Mouse (Mus musculus): ENCODE data around the gene Slc38a10.

Gene Slc38a10

DNA sequence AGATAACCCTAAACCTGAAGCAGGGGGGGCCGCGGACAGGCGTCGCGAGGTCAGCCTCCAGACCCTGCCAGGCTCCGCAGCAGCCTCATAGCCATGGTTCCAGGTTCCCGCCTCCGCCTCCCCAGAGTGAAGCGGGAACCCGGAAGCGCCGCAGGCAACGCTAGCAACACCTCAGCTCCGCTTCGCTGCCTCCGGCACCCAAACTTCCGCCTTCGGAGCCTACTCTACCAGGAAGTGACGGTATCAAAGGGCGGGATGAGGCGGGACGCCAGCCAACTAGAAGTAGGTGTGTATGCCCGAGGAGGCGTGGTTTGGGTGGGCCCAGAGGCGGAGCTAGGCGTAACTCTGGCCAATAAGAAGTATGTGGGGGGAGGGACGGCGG lies at the start of gene Slc38a10:
Gene Slc38a10, minus strand, starts transcription at position 234 of the 382 bp plus-strand sequence.
- DNase-seq (ENCODE audit: low spot score in 2 of 2), result peak; percentile 100

DNA sequence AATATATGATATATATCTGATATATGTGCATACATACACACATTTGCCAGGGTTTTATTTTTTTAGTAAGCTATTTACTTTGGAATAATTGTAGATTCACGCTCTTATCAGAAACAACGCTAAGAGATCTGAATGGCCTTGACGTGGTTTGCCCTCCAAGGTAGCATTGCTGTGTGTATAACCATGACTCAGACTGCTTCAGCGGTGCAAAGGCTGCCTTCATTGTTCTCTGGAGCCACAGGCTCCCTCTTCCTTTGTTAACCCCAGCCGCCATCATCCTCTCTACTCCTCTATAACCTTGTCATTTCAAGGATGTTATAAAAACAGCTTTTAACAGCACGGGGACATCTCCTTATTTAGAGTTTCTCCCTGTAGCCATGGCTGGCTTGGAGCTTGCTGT lies 49.5 kb upstream of the Slc38a10 start:
- DNase-seq (ENCODE audit: low spot score in 2 of 2), result no peak

DNA sequence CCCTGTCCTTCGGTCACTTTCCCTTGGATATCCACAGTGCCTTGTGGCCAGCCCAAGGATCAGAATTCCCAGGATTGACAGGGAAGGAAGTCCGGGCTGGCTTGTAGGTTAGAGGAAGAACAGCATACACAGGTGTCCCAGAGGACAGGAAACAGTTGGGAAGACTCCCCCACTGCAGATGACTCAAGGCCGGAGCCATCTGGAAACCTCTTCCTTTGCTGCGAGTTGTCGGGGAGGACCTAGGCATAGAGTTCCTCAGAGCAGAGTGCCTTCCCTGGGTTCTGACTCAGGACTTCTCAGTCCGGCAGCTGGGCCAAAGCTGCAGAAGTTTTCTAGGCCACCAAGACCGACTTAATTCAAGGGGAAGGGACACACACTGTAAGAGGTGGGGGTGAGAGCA lies 48.6 kb upstream of the Slc38a10 start:
- no peak for DNase-seq (ENCODE audit: low spot score in 2 of 2)

DNA sequence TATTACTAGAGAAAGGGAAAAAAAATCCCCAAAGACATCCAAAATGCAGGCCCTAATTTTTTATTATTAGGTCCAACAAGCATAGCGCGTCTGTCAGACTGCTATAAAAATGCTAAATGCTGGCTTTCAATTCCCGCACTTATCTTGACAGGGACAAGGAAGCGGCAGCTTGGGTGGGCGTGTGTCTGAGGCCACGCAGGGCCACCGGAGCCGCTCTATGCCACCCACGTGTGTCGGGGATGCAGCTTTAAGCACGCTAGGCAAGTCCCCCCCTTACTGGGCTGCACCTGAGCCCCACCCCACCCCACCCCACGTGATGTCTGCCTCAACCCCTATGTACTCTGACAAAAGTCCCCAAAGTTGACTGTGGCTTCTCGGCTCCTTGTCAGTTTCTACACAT lies 47.7 kb upstream of the Slc38a10 start:
- no peak for DNase-seq (ENCODE audit: low spot score in 2 of 2)

DNA sequence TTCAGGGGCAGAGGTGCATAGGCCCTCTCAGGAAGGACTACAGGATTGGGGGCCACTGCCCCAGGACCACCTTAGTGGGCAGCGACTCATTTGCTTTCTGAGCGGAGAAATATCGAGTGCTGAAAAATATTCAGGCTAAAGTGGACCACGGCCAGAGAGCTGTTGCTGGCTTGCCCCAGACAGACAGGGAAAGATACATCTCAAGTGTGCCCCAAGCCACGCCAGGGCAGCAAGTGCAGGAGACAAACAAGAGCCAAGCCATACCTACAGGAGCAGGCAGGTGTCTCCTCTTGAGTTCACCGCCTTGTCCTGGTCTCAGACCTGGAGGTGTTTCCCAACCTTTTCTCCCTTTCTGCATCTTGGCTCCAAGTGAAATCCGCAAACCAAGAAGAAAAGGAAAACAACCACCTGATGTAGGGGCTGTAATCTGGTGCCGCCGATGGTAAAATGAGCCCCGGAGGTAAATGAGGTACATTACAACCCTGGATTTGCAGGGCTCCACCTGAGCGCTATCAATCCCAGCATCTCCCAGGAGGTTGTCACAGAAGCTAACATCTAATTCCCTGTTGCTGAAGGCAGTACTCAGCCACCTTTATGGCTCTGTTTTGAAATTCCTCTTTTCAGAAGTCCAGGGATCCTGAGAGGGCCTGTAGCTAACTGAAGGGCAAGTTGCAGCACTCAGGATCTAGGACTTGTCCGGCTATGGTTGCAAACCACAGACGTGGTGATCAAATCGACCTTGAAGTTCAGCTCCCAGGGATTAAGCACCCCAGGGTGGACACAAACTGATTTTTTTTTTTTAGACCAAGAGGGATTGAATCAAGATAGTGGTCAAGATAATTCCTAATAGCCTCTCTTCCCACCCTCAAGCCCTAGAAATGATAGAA lies 39.6 kb upstream of the Slc38a10 start:
- DNase-seq (ENCODE audit: low spot score in 2 of 2), result no peak

DNA sequence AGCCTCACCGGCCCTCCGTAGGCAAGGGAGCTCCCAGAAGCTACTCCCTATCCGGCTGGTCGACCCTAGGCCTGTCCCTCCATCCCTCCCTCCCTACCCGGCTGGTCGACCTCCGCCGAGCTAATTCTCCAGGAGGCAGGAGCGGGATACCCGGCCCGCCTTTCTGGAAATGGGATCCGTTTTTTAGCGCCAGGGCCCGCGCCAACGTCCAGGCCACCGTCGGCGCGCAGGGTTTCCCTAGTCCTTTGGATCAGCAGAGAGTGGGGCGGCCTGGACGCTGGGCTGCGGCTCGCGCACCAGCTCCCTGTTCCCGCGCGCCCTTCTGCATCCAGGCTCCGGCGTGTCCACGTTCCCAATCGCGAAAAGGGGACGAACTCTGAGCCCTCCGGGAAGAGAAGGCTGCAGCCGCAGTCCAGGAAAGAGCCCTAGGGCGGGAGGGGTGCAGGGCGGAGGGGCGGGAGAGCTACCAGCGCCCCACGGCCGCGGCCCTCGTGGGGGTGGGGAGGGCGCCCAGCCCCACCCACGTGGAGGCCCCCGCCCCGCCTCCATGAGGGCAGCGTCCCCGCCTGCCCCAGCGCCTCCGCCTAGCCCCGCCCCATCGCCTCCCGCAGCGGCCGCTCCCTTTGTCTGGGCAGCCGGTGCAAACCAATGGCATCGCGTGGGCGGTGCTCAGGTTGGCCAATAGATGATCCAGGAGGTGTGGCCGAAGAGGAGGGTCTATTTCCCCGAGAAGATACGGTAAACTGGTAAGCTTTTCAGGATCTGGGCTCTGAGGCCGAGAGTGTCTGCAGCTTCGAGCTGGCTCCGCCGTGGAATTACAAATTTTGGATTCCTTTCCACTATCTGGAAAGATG lies 38.5 kb upstream of the Slc38a10 start:
- peak; percentile 98 to 99 for DNase-seq (ENCODE audit: low spot score in 2 of 2)

DNA sequence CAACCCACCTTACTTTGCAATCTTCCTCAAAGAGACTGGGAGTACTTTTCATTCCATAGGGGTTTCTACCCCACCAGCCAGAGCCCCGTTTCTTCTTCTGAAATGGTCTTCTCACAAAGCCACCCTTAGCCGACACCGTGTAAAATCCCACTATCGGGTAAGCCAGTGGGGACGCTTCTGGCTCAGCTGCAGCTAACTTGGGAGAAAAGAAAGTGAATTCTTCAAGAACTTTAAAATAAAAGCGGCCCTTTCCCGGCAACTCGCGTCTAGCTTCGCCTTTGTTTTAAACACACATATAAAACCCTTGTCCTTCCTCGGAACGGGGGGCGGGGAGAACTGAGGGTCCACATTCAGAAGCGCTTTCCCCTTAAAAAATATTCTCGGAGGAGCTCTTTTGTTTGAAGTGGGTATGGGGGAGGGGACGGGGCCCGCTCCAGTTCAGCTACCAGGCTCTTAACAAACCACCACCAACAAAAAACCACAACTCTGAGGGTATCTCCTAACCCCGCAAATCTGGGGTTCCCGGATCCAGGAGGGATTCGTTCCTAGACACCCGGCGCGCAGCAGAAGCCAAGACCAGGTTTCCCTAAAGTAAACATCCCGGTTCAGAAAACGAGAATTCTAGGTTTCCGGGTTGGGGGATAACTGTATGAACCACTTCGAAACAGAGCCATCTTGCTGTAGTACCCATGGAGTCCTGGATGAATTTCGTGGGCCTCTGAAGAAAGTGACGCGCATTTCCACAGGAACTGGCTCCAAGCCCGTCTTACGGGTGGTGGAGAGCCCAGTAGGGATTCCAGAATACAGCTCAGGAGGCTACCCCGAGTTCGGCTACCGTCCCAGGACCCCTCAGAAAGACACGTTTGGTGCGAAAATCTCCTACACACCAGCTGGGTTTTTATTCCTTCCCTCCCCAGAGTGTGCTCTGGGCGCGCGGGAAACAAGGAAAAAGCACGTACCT lies 37.6 kb upstream of the Slc38a10 start:
- DNase-seq (ENCODE audit: low spot score in 2 of 2), result peak; percentile 53 to 71

DNA sequence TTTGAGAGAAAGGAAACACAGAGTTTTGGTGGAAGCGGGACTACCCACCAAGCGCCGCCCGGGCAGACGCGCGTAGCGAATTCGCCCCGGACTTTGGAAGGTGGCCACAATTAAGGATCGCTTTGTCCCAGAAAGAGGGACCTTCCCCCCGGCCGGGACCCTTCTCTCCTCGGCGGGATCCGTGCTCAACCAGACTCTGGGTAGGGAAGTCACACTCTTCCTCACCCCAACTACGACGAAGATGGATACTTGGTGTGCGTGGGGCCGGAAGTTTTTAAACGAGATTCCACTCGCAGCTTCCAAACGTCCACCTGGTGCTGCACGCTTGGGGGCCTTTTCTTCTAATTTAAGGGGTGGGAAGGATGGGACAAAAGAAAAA lies 36.9 kb upstream of the Slc38a10 start:
- DNase-seq (ENCODE audit: low spot score in 2 of 2), result peak; percentile 19 to 44

DNA sequence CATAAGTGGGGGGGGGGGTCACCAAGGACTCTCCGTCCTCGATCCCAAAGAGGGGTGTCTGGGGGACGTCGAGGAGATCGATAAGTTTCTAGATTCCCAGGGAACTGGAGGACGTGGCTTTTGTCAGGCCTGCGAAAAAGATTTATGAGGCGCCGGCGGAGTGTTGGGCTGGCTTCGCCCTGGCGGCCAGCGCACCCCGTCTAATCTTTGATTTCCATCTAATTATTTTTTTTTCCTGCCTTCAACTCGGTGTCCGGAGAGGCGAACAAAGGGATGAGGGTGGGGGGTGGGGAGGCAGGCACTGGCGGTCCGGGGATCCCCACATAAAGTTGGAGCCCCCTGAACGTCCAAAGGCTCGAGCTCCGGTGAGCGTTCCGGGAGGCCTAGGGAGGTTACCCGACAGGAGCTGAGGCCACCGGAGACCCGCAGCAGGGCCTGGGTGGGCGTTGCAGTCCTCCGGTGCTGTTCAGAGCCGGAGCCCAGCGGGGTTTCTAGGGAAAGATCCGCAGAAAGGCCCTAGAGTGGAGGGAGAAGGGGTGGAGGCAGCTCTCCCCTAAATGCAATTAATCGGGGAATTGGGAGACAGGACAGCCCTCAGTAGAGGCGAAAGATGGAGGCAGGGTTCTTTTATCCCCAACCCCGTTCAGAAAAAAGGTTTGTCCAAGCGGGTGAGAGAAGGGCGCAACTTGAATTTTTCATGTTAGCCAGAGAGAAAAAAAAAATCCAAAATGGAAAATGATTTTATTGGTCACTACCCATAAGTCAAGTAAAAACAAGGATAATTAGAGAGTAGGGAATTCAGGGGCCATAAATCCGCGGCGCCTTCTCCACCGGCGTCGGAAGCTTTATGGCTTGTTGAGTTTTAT lies 36.3 kb upstream of the Slc38a10 start:
- DNase-seq (ENCODE audit: low spot score in 2 of 2), result peak in 1 of 2 experiments; percentile 16

DNA sequence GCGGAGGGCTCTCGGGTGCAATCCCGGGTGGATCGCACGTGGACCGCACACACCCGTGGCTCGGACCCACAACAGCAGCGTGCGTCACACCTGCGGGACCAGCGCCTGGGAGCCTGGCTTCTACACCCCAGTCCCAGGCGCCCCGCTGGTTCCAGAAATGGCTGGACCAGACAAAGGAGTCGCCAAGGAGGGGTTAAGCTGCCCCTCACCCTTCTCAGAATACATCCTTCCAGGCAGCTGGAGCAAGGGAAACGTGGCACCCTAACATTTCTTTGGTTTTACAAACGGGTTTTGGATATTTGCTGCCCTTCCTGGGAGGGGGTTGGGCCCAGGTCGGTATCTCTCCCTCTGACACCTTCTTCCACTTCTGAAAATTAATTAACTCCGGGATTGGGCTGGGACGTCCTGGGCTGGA lies 35.7 kb upstream of the Slc38a10 start:
- peak in 1 of 2 experiments; percentile 23 for DNase-seq (ENCODE audit: low spot score in 2 of 2)

DNA sequence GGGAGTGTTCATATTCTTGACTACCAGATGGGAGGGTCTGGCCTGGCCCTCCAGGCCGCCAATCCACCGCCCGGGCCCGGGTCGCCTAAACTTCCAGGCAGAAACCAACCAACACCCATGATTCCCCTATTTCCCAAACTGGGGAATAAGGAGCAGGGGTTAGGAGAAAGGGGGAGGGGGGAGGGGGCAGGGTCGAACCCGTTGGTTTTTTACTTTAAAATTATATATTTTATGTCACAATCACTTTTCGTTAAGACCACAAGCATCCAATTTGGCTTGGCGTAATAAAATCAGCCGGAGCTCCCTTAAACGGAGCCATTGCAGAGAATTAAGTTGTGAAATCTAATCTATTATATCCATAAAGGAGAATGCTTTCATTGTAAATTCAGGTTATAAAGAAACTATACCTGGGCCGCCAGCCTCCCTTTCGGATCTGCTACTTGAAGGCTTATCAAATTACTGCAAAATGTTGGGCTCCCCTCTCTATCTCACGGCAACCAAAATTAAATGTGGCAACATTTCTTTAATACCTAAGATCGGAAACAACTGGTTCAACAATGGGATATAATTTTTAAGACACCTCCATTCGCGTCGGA lies 35.1 kb upstream of the Slc38a10 start:
- DNase-seq (ENCODE audit: low spot score in 2 of 2), result no peak

DNA sequence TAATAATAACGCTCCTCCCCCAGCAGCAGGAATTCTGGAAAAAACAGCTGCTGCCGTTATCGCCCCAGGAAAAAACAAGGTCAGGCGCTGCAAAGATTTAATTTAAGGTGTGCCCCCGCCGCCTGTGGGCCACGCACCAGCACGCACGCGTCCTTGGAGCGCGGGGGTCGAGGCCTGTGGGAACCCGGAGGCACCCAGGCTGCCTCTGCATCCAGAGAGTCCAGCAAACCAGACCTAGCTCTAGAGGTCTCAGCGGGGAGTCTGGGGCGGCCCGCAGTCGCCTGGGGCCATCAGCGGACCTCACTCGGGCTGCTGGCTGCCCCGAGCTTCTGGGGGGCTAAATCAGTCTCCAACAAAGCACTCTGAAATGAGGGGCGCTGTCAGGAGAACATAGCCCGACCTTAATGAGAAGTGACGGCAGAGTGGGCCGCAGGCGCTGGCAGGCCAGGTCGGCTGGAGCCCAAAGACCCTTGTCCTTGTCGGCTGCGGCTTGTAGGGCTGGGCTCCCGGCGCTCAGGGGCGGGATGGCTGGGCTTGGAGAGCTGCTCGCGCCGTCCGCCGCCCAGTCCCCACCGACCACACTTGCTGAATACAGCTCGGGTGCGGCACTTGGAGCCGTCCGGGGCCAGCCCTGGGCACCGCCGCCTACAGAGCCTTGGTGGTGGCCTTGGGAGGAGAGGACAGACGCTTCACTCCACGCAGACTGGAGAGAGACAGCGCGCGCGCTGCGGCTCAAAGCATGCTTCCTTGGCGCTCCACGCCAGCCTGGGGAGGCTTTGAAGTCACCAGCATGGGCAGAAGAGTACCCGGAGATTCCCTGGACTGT lies 34.4 kb upstream of the Slc38a10 start:
- peak; percentile 20 to 44 for DNase-seq (ENCODE audit: low spot score in 2 of 2)

DNA sequence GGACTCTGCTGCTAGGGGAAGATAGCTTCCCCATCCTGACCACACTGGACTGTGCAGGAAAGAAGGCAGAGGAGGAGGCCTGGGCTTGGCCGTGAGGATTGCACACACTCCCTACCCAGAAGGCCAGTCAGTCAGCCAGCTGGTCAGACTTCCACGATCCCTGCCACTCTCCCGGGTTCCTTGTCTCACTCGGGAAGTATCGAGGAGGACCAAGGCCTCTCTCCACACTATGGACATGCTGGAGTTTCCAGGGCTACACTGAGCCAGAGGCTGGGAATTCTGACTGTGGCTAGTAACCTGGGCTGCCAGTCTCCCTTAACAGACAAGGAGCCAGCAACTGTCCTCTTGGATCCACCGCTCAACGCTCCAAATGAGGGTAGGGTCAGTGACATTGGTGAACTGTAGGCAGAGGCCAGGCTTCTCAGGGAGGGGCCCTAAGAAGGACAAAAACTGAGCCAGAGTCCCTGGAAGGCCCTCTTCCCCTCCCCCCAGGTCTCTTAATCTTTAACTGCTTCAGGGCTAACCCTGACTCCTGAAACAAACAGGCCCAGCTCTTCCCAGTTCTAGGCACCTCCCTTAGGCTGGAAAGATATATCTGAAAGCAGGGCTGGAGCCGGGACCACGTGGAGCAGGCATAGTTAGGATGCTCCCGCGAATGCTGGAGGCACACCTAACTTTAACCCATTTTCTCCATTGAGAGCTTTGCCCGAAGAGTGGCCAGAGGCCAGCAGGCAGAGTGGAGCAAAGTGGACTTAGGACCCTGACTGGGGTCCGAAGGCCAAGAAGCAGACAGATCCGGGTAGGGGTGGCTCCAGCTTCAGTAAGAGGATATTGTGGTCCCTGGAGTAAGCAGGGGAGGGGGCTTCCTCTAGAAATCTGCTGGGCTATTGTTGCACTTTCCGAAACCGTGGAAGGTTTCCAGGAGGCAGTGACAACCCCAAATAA lies 33.5 kb upstream of the Slc38a10 start:
- DNase-seq (ENCODE audit: low spot score in 2 of 2), result no peak

DNA sequence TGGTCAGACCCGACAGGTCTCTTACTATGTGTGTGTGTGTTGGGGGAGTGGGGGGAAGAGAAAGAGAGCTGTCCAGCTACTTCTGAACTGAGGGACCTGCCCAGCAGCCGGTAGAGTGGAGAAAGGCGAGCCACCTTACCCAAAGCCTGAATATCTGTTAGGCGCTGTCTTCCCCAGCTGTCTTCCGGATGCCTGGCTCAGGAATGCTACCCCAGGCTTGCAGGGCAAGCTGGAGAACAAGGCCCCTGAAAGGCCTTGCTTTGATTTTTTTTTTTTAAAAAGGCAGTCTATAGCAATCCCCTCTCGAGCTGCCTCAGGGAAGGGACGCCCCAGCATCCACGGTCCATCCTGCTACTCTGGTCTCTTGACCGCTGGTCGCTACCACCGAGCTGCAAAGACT lies 32.6 kb upstream of the Slc38a10 start:
- no peak for DNase-seq (ENCODE audit: low spot score in 2 of 2)

DNA sequence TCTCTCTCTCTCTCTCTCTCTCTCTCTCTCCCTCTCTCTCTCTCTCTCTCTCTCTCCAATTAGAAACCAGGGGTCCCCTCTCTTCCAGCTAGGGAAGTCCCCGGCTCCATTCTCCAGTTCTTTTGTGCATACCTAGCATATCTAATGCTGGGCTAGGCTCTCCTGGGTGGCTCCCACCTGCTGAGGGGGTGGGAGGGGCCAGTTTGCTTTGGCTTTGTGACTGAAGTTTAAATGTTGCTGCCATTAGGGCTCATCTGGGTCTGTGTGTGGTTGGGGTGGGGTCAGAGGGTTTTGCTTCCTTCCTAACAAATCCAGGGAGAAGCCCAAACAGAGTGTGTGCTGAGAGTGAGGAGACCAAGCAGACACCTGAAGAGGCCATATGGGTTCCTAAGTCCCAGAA lies 32.0 kb upstream of the Slc38a10 start:
- DNase-seq (ENCODE audit: low spot score in 2 of 2), result no peak

DNA sequence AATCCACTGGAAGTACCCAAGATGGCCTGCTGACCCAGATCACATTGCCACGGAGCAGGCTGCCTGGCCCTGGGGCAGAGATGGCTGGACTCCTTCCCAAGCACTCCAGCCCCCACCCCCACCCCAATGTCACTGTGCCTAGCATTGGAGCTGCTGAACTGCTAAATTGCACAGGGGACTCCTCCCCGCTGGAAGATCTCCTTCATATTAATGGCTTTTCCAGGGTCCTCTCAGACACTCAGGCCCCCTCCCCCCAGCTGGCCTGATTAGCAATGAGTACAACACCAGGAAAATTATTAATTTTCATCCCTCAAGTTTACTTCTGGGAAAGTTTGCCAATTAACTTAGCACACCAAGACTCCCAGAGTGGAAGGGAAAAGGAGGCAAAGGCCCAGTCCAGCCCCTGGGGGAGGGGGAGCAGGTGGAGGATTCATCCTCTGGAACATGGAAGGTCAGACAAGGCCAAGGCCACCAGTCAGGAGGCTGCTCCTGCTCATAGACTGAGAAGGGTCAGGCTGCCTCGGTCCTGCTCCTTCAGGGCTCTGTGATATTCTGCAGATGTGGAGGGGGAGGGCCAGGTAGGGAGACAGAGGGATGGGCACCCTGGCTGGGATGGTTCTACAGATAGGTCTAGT lies 31.4 kb upstream of the Slc38a10 start:
- no peak for DNase-seq (ENCODE audit: low spot score in 2 of 2)

DNA sequence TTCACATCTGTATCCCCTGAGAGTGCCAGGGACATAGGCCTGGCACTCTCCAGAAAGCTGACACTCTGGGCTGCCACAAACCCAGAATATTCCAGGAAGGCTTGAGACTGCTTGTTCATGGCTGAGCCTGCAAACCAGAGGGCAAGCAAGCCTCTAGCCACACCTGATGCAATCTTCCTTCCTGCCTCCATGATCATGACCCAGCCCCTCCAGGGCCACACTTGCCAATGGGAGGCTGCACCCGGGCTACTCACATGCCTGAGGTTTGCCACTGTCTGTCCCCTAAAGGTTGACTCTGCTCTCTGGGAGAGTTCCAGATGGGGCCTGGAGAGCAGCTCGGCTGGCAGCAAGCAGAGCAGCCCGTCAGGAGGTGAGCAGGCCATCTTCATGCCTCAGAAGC lies 30.2 kb upstream of the Slc38a10 start:
- DNase-seq (ENCODE audit: low spot score in 2 of 2), result no peak

DNA sequence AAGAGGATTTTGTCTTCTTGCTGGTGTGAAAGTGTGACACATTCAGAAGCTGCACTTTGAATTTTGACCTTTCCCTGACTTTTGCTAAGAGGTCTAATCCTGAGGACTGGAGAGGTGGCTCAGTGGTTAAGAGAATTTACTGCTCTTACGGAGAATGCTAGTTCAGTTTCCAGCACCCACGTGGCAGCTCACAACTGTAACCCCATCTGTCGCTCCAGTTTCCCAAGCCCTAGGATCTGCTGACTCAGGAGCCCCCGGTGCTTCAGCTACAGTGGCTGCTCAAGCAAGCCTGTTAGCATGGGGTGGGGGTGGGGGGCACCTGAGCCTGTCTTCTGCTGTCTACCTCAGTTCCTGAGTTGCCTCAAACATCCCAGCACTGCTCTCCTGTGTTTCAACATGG lies 28.2 kb upstream of the Slc38a10 start:
- peak; percentile 55 for DNase-seq (ENCODE audit: low spot score in 2 of 2)
